In genomic region chr9:120929081-120929480, GRCm38 (mm10) we compare ENCODE assay signal across 8 mouse cellular contexts. TPM values are rescaled to one million over a fixed set of nuclear protein-coding genes. Genes with fewer than 3 reads are reported as not detected.
DNase-seq lines count a peak whose midpoint lies in the region; ATAC-seq and TF ChIP-seq lines count a peak whose summit lies in the region.

TSS of gene Ctnnb1 (plus strand) at chr9:120929216.

- no peaks in the 10 kb centered on the region for H3K27me3 ChIP-seq in heart, postnatal 0 days (ENCODE audit: control insufficient read depth, insufficient read depth, low read length)
- no peaks in the 10 kb centered on the region for H3K27me3 ChIP-seq in limb, embryonic 10.5 days (ENCODE audit: low read depth, poor library complexity, severe bottlenecking)
- H3K27me3 ChIP-seq in neural tube, embryonic 15.5 days (replicated peaks): no peaks in the 10 kb centered on the region

- no peaks in the 10 kb centered on the region for H3K36me3 ChIP-seq in heart, postnatal 0 days (replicated peaks; ENCODE audit: control insufficient read depth, insufficient read depth, low read length)
- no peaks in the 10 kb centered on the region for H3K36me3 ChIP-seq in limb, embryonic 10.5 days
- no peaks in the 10 kb centered on the region for H3K36me3 ChIP-seq in neural tube, embryonic 15.5 days

- no peak within 1 kb of the TSS for H3K4me2 ChIP-seq in heart, postnatal 0 days (ENCODE audit: low read depth, low read length)
- no peak within 1 kb of the TSS for H3K4me2 ChIP-seq in neural tube, embryonic 15.5 days

- H3K4me3 ChIP-seq in embryonic fibroblast, embryonic 13.5 days (ENCODE audit: insufficient read depth, low read length): no peak within 1 kb of the TSS
- no peak within 1 kb of the TSS for H3K4me3 ChIP-seq in heart, postnatal 0 days (ENCODE audit: low read depth, low read length)
- H3K4me3 ChIP-seq in limb, embryonic 10.5 days: no peak within 1 kb of the TSS
- H3K4me3 ChIP-seq in neural tube, embryonic 15.5 days (replicated peaks): no peak within 1 kb of the TSS

- H3K27ac ChIP-seq in embryonic fibroblast, embryonic 13.5 days (ENCODE audit: insufficient read depth, low read length): no peak within 1 kb of the TSS
- H3K27ac ChIP-seq in heart, postnatal 0 days (ENCODE audit: low read depth): no peak within 1 kb of the TSS
- no peak within 1 kb of the TSS for H3K27ac ChIP-seq in limb, embryonic 10.5 days
- H3K27ac ChIP-seq in neural tube, embryonic 15.5 days (replicated peaks): no peak within 1 kb of the TSS

- no peak for ATAC-seq in heart, postnatal 0 days (ENCODE audit: insufficient read depth, low read depth)
- ATAC-seq in neural tube, embryonic 15.5 days (ENCODE audit: low FRiP score): no peak

- TF ChIP-seq POLR2A in embryonic fibroblast, embryonic 13.5 days (IDR thresholded peaks at IDR 0.05; ENCODE audit: low read depth, low read length): no peak

- no peak for TF ChIP-seq CTCF in embryonic fibroblast, embryonic 13.5 days (IDR thresholded peaks at IDR 0.05; ENCODE audit: borderline replicate concordance, insufficient read depth, low read length)
- no peak for TF ChIP-seq CTCF in heart, postnatal 0 days (IDR thresholded peaks at IDR 0.05; ENCODE audit: low read depth)

- H3K4me1 ChIP-seq in embryonic fibroblast, embryonic 13.5 days (ENCODE audit: control insufficient read depth, insufficient read depth, low read length): no peaks in the 10 kb centered on the region
- H3K4me1 ChIP-seq in heart, postnatal 0 days (ENCODE audit: control insufficient read depth, insufficient read depth): no peaks in the 10 kb centered on the region
- H3K4me1 ChIP-seq in limb, embryonic 10.5 days: peaks cover 15% of the 10 kb centered on the region
- H3K4me1 ChIP-seq in neural tube, embryonic 15.5 days: peaks cover 3% of the 10 kb centered on the region; the same call in 1 of the 2 replicates

- no peak within 1 kb of the TSS for H3K9ac ChIP-seq in heart, postnatal 0 days (replicated peaks; ENCODE audit: low read depth, low read length)
- H3K9ac ChIP-seq in neural tube, embryonic 15.5 days (replicated peaks): no peak within 1 kb of the TSS

- peak; percentile 34 for DNase-seq in retina, postnatal 1 day
- no peak for DNase-seq in retina, embryonic 14.5 days (ENCODE audit: low spot score)
- no peak for DNase-seq in heart, postnatal 0 days (ENCODE audit: low spot score)
- DNase-seq in limb, embryonic 10.5 days (ENCODE audit: low spot score): no peak
- no peak for DNase-seq in natural killer cell, adult 2 months (ENCODE audit: low spot score in 2 of 2)
- no peak for DNase-seq in right cerebral cortex, adult 18-20 months

- no peak for TF ChIP-seq EP300 in heart, postnatal 0 days (IDR thresholded peaks at IDR 0.05; ENCODE audit: low read depth)

- no peaks in the 10 kb centered on the region for H3K9me3 ChIP-seq in heart, postnatal 0 days (replicated peaks; ENCODE audit: control insufficient read depth, low read length)
- no peaks in the 10 kb centered on the region for H3K9me3 ChIP-seq in limb, embryonic 10.5 days (replicated peaks)
- no peaks in the 10 kb centered on the region for H3K9me3 ChIP-seq in neural tube, embryonic 15.5 days (replicated peaks)

- WGBS in heart, postnatal 0 days: 82% methylated on average over 11 of the region's 11 CpGs
- 87% methylated on average over 11 of the region's 11 CpGs for WGBS in limb, embryonic 10.5 days
- WGBS in neural tube, embryonic 15.5 days: 74% methylated on average over 11 of the region's 11 CpGs

RNA-seq across cellular contexts. Expression of gene Ctnnb1, which starts in this region (rescaled TPM):
- polyA plus RNA-seq in embryonic fibroblast, embryonic 13.5 days (2011; ENCODE audit: insufficient read length, low read depth, missing spikeins): 1,011 and 1,281 TPM in 2 replicates
- total RNA-seq in heart, postnatal 0 days (2014; rRNA removed; ENCODE audit: low replicate concordance): 720 and 857 TPM in 2 replicates
- polyA plus RNA-seq in heart, postnatal 0 days (2015; fragmentation: Nextera tagmentation; extraction: Ambion mirVana): 203 and 214 TPM in 2 replicates
- polyA plus RNA-seq in limb, embryonic 10.5 days (2016; fragmentation: Nextera tagmentation; extraction: Ambion mirVana): 583 and 698 TPM in 2 replicates
- polyA plus RNA-seq in neural tube, embryonic 15.5 days (2015; fragmentation: Nextera tagmentation; extraction: Ambion mirVana): 288 and 326 TPM in 2 replicates
